Mouse (Mus musculus) lung, embryonic 14.5 days (tissue): ENCODE data around the gene Themis2. TPM values are rescaled to one million over a fixed set of nuclear protein-coding genes. Genes with fewer than 3 reads are reported as not detected.

Experiments used
- ATAC-seq: fragments of 200-750 bp; cut with Nextera tagmentation; 2 replicates; pipeline ENCODE4 v1.8.0; 2017; ENCODE audit warnings: mild to moderate bottlenecking, moderate TSS enrichment, moderate library complexity; ENCODE audit not compliant: insufficient read depth
- DNase-seq: peaks from one replicate; pipeline ENCODE4 v3.0.0-alpha.2; 2015
- H3K27ac ChIP-seq: fragments of 300-500 bp; sonication (generic); 2 replicates; pipeline ENCODE4 v1.5.1; 2014; ENCODE audit warnings: low read depth, mild to moderate bottlenecking, moderate library complexity
- H3K27me3 ChIP-seq: fragments of 300-500 bp; sonication (generic); 2 replicates; pipeline ENCODE4 v1.6.1; 2014; ENCODE audit warnings: low read length, control low read depth; ENCODE audit not compliant: insufficient read depth
- H3K36me3 ChIP-seq: fragments of 300-500 bp; sonication (generic); 2 replicates; pipeline ENCODE4 v1.6.1; 2014; ENCODE audit warnings: control low read depth; ENCODE audit not compliant: insufficient read depth
- H3K4me1 ChIP-seq: fragments of 300-500 bp; sonication (generic); 2 replicates; pipeline ENCODE4 v1.6.1; 2014; ENCODE audit warnings: antibody characterized with exemption, control low read depth; ENCODE audit not compliant: insufficient read depth
- H3K4me2 ChIP-seq: fragments of 300-500 bp; sonication (generic); 2 replicates; pipeline ENCODE4 v1.6.1; 2014; ENCODE audit warnings: mild to moderate bottlenecking
- H3K4me3 ChIP-seq: fragments of 300-500 bp; sonication (generic); 2 replicates; pipeline ENCODE4 v1.5.1; 2014; ENCODE audit warnings: low read depth, low read length
- H3K9ac ChIP-seq: fragments of 300-500 bp; sonication (generic); 2 replicates; pipeline ENCODE4 v1.6.1; 2014
- H3K9me3 ChIP-seq: fragments of 300-500 bp; sonication (generic); 2 replicates; pipeline ENCODE4 v1.6.1; 2016; ENCODE audit warnings: low read depth, low read length, control low read depth
- CTCF ChIP-seq: IDR thresholded peaks from 2 replicates; pipeline ENCODE4 v1.5.1; 2016; ENCODE audit warnings: antibody characterized with exemption, low read depth
- WGBS: fragments of 180-500 bp; shearing (Covaris S2); extraction: QIAGEN DNeasy Blood & Tissue Kit; methylation state at CpG from one replicate; pipeline ENCODE4 v1.1.7; 2014; 5-methylcytosine and 5-hydroxymethylcytosine counted together
- polyA plus RNA-seq: library from polyadenylated mRNA; unstranded; fragments of >200 nt; fragmentation: Nextera tagmentation; extraction: Ambion mirVana; gene quantifications from 2 replicates; pipeline ENCODE4 v1.2.1, GENCODE M21; 2014

Themis2 gene
- polyA plus RNA-seq = 1.4 and 1.8 TPM in 2 replicates

GRCm38 (mm10) chr4:132796196-132796886 lies at the start of gene Themis2:
Gene Themis2 (minus strand): TSS chr4:132796387.
- peak within 1 kb of the TSS; percentile 43 for H3K9ac ChIP-seq
- no peak for TF ChIP-seq CTCF
- H3K27ac ChIP-seq = no peak within 1 kb of the TSS
- H3K4me2 ChIP-seq = peak within 1 kb of the TSS; percentile 65
- H3K27me3 ChIP-seq = peaks cover 15% of the 10 kb centered on the region; the same call in 1 of the 2 replicates
- WGBS = 2% methylated on average over 21 of the region's 21 CpGs
- no peaks in the 10 kb centered on the region for H3K36me3 ChIP-seq
- ATAC-seq (no peak), DNase-seq (peak; percentile 80)
- no peaks in the 10 kb centered on the region for H3K9me3 ChIP-seq
- 0 out of 2 replicates have a peak, but pooled peaks cover 5% of the 10 kb centered on the region for H3K4me1 ChIP-seq
- peak within 1 kb of the TSS; percentile 32 for H3K4me3 ChIP-seq

- Histone ChIP-seq H3K4me3 (peak overlapping the region; percentile 93), H3K4me2 (peak overlapping the region; percentile 65), H3K36me3 (peaks cover 19% of the 10 kb centered on the region), H3K4me1 (no peaks in the 10 kb centered on the region), H3K27ac (peak overlapping the region; percentile 75; the same call in 1 of the 2 replicates), H3K27me3 (no peaks in the 10 kb centered on the region), H3K9me3 (no peaks in the 10 kb centered on the region), H3K9ac (peak overlapping the region; percentile 88)
- no peak for TF ChIP-seq CTCF
- no peak for DNase-seq
- 81% methylated on average over 1 of the region's 1 CpGs for WGBS
- ATAC-seq = no peak
These were observed 47.5 kb upstream of the Themis2 start for GRCm38 (mm10) chr4:132843705-132844071.

GRCm38 (mm10) chr4:132842970-132843704 lies 47.0 kb upstream of the Themis2 start, which contains the start of gene Ppp1r8:
Gene Ppp1r8 (minus strand): TSS chr4:132843169.
- ATAC-seq = peak; percentile 100
- TF ChIP-seq CTCF = peak; percentile 68
- Histone ChIP-seq H3K9ac (peak within 1 kb of the TSS; percentile 88), H3K9me3 (no peaks in the 10 kb centered on the region), H3K4me2 (peak within 1 kb of the TSS; percentile 65), H3K27me3 (no peaks in the 10 kb centered on the region), H3K4me1 (no peaks in the 10 kb centered on the region), H3K27ac (peak within 1 kb of the TSS; percentile 75), H3K36me3 (peaks cover 25% of the 10 kb centered on the region), H3K4me3 (peak within 1 kb of the TSS; percentile 93)
- DNase-seq = peak; percentile 97
- 1% methylated on average over 40 of the region's 40 CpGs for WGBS

GRCm38 (mm10) chr4:132842281-132842906 lies 46.2 kb upstream of the Themis2 start:
- ATAC-seq (0 out of 2 replicates have a peak, but pooled peaks have one; percentile 25), DNase-seq (peak; percentile 37)
- Histone ChIP-seq H3K27me3 (no peaks in the 10 kb centered on the region), H3K9ac (peak overlapping the region; percentile 88), H3K4me3 (peak overlapping the region; percentile 93), H3K4me1 (no peaks in the 10 kb centered on the region), H3K4me2 (peak overlapping the region; percentile 65), H3K9me3 (no peaks in the 10 kb centered on the region), H3K27ac (peak overlapping the region; percentile 75), H3K36me3 (peaks cover 32% of the 10 kb centered on the region)
- under 1% methylated on average over 30 of the region's 30 CpGs for WGBS
- no peak for TF ChIP-seq CTCF

GRCm38 (mm10) chr4:132841493-132841892 lies 45.3 kb upstream of the Themis2 start:
- Histone ChIP-seq H3K4me1 (no peaks in the 10 kb centered on the region), H3K27me3 (no peaks in the 10 kb centered on the region), H3K9ac (peak overlapping the region; percentile 88), H3K36me3 (peaks cover 41% of the 10 kb centered on the region), H3K4me3 (peak overlapping the region; percentile 93), H3K27ac (no peak overlapping the region), H3K9me3 (no peaks in the 10 kb centered on the region), H3K4me2 (peak overlapping the region; percentile 65)
- ATAC-seq (no peak), DNase-seq (no peak)
- WGBS = 78% methylated on average over 3 of the region's 3 CpGs
- no peak for TF ChIP-seq CTCF

GRCm38 (mm10) chr4:132823614-132824366 lies 27.6 kb upstream of the Themis2 start:
- peak; percentile 91 for TF ChIP-seq CTCF
- Histone ChIP-seq H3K4me3 (no peak overlapping the region), H3K36me3 (peaks cover 38% of the 10 kb centered on the region), H3K9me3 (no peaks in the 10 kb centered on the region; the same call in 1 of the 2 replicates), H3K4me1 (no peaks in the 10 kb centered on the region), H3K27me3 (no peaks in the 10 kb centered on the region), H3K4me2 (no peak overlapping the region), H3K27ac (no peak overlapping the region), H3K9ac (no peak overlapping the region)
- ATAC-seq = peak; percentile 49; the same call in 1 of the 2 replicates
- WGBS = 70% methylated on average over 8 of the region's 8 CpGs
- peak; percentile 87 for DNase-seq
